Mouse (Mus musculus) embryonic stem cell, embryonic (primary cell): ENCODE measurements around the gene Hk3.

Source experiments
- CTCF ChIA-PET, 4 experiments: fragments of 300-600 bp in 2 of 4; fragments of 350-600 bp in 2 of 4; sonication (Branson Sonifier 250); formaldehyde crosslinking; loops; one replicate each; lab custom pipeline; 2022; ENCODE audit warnings: inconsistent platforms in 2 of 4; lab: Charles Lee
- POLR2A ChIA-PET, 4 experiments: fragments of 300-600 bp in 2 of 4; fragments of 350-600 bp in 2 of 4; sonication (Branson Sonifier 250); formaldehyde crosslinking; loops; one replicate each; lab custom pipeline; 2022; ENCODE audit warnings: antibody characterized with exemption in 4 of 4, inconsistent platforms in 1 of 4; lab: Charles Lee

Hk3 gene

GRCm38 (mm10) chr13:55011981-55012478 lies 9.2 kb downstream of the Hk3 start:
- POLR2A ChIA-PET: interaction anchor here in 3 of 4 experiments (0.7 to 3.4 kb wide), 7 partner anchors 10 to 110 kb away, joined by 3 to 9 read pairs (median 3); partner anchors contain the start of gene Hk3 (in 1 of the 3)

GRCm38 (mm10) chr13:55011103-55011502 lies 10.1 kb downstream of the Hk3 start:
- ChIA-PET POLR2A (interaction anchor here in 1 of 4 experiments (1.4 kb wide), 1 partner anchor 98 kb away, joined by 3 read pairs; no protein-coding TSS in a partner anchor), CTCF (interaction anchor here in 3 of 4 experiments (0.6 to 1.5 kb wide), 5 partner anchors 11 to 218 kb away, joined by 3 read pairs; partner anchors contain the start of gene Fgfr4 (in 1 of the 3))

More at GRCm38 (mm10) chr13:55011981-55012478, 9.2 kb downstream of the Hk3 start:
- CTCF ChIA-PET: interaction anchor here in 2 of 4 experiments (0.7 to 2.8 kb wide), 10 partner anchors 10 to 219 kb away, joined by 3 to 7 read pairs (median 3); no protein-coding TSS in a partner anchor

- POLR2A ChIA-PET: interaction anchor here in 1 of 4 experiments (1.6 kb wide), 1 partner anchor 227 kb away, joined by 3 read pairs; no protein-coding TSS in a partner anchor
- CTCF ChIA-PET: interaction anchor here in 1 of 4 experiments (1.5 kb wide), 1 partner anchor 10 kb away, joined by 3 read pairs; no protein-coding TSS in a partner anchor
Observed at GRCm38 (mm10) chr13:55008589-55008988, 12.6 kb downstream of the Hk3 start.

- POLR2A ChIA-PET: no interaction called here
- CTCF ChIA-PET: interaction anchor here in 3 of 4 experiments (0.5 to 1.4 kb wide), 4 partner anchors 206 to 214 kb away, joined by 3 to 5 read pairs (median 4); no protein-coding TSS in a partner anchor
Observed at GRCm38 (mm10) chr13:55006415-55006742, 14.8 kb downstream of the Hk3 start.

GRCm38 (mm10) chr13:55005691-55006414 lies 15.3 kb downstream of the Hk3 start:
- ChIA-PET CTCF (interaction anchor here in 2 of 4 experiments (1.0 to 1.2 kb wide), 2 partner anchors 206 to 210 kb away, joined by 3 to 4 read pairs; no protein-coding TSS in a partner anchor), POLR2A (no interaction called here)

GRCm38 (mm10) chr13:55004646-55005045 lies 16.5 kb downstream of the Hk3 start:
- ChIA-PET CTCF (interaction anchor here in 2 of 4 experiments (0.7 to 1.0 kb wide), 3 partner anchors 102 to 205 kb away, joined by 3 to 6 read pairs (median 3); no protein-coding TSS in a partner anchor), POLR2A (interaction anchor here in 1 of 4 experiments (1.2 kb wide), 1 partner anchor 132 kb away, joined by 3 read pairs; no protein-coding TSS in a partner anchor)

GRCm38 (mm10) chr13:55002090-55002489 lies 19.1 kb downstream of the Hk3 start:
- ChIA-PET CTCF (interaction anchor here in 1 of 4 experiments (1.5 kb wide), 1 partner anchor 203 kb away, joined by 5 read pairs; no protein-coding TSS in a partner anchor), POLR2A (interaction anchor here in 1 of 4 experiments (1.2 kb wide), 1 partner anchor 14 kb away, joined by 3 read pairs; no protein-coding TSS in a partner anchor)

GRCm38 (mm10) chr13:55000433-55000832 lies 20.8 kb downstream of the Hk3 start:
- POLR2A ChIA-PET: interaction anchor here in 1 of 4 experiments (0.6 to 0.9 kb wide), 2 partner anchors 18 to 145 kb away, joined by 3 read pairs; no protein-coding TSS in a partner anchor
- CTCF ChIA-PET: interaction anchor here in 2 of 4 experiments (0.7 to 1.5 kb wide), 2 partner anchors 201 to 242 kb away, joined by 3 to 5 read pairs; no protein-coding TSS in a partner anchor

- POLR2A ChIA-PET: no interaction called here
- CTCF ChIA-PET: interaction anchor here in 1 of 4 experiments (0.5 kb wide), 1 partner anchor 74 kb away, joined by 3 read pairs; no protein-coding TSS in a partner anchor
Observed at GRCm38 (mm10) chr13:54997568-54997967, 23.6 kb downstream of the Hk3 start.

- POLR2A ChIA-PET: no interaction called here
- CTCF ChIA-PET: interaction anchor here in 1 of 4 experiments (1.2 kb wide), 1 partner anchor 190 kb away, joined by 3 read pairs; no protein-coding TSS in a partner anchor
Observed at GRCm38 (mm10) chr13:54995161-54995560, 26.0 kb downstream of the Hk3 start.

GRCm38 (mm10) chr13:54994576-54994975 lies 26.6 kb downstream of the Hk3 start:
- ChIA-PET POLR2A (no interaction called here), CTCF (interaction anchor here in 2 of 4 experiments (0.6 to 0.8 kb wide), 2 partner anchors 190 to 197 kb away, joined by 3 read pairs; no protein-coding TSS in a partner anchor)

GRCm38 (mm10) chr13:54992215-54992614 lies 29.0 kb downstream of the Hk3 start:
- POLR2A ChIA-PET: no interaction called here
- CTCF ChIA-PET: interaction anchor here in 1 of 4 experiments (0.9 kb wide), 1 partner anchor 193 kb away, joined by 3 read pairs; no protein-coding TSS in a partner anchor

GRCm38 (mm10) chr13:54988181-54988760 lies 32.9 kb downstream of the Hk3 start:
- POLR2A ChIA-PET: interaction anchor here in 1 of 4 experiments (0.6 kb wide), 1 partner anchor 350 kb away, joined by 5 read pairs; no protein-coding TSS in a partner anchor
- CTCF ChIA-PET: no interaction called here

- CTCF ChIA-PET: interaction anchor here in 1 of 4 experiments (0.5 kb wide), 1 partner anchor 246 kb away, joined by 5 read pairs; no protein-coding TSS in a partner anchor
Observed at GRCm38 (mm10) chr13:54987405-54987804, 33.8 kb downstream of the Hk3 start.

GRCm38 (mm10) chr13:54983614-54984013 lies 37.6 kb downstream of the Hk3 start:
- POLR2A ChIA-PET: interaction anchor here in 2 of 4 experiments (1.0 to 1.4 kb wide), 2 partner anchors 10 to 20 kb away, joined by 3 read pairs; no protein-coding TSS in a partner anchor
- CTCF ChIA-PET: interaction anchor here in 3 of 4 experiments (0.6 to 2.0 kb wide), 17 partner anchors 10 to 258 kb away, joined by 3 to 11 read pairs (median 3); no protein-coding TSS in a partner anchor

More at GRCm38 (mm10) chr13:54987405-54987804, 33.8 kb downstream of the Hk3 start:
- POLR2A ChIA-PET: interaction anchor here in 1 of 4 experiments (1.3 kb wide), 1 partner anchor 25 kb away, joined by 3 read pairs; no protein-coding TSS in a partner anchor

- ChIA-PET CTCF (interaction anchor here in 3 of 4 experiments (0.9 to 2.0 kb wide), 11 partner anchors 9 to 190 kb away, joined by 3 to 11 read pairs (median 4); no protein-coding TSS in a partner anchor), POLR2A (no interaction called here)
Observed at GRCm38 (mm10) chr13:54983001-54983400, 38.2 kb downstream of the Hk3 start.

GRCm38 (mm10) chr13:54980957-54981356 lies 40.2 kb downstream of the Hk3 start:
- POLR2A ChIA-PET: no interaction called here
- CTCF ChIA-PET: no interaction called here
